Mouse (Mus musculus): ENCODE data around the gene Krtap3-1.
"Not testable (repeated sequence)": the region's sequence is repeated elsewhere in the genome, so short reads cannot be mapped to it uniquely, and the experiment has no call there.

The Krtap3-1 gene

DNA sequence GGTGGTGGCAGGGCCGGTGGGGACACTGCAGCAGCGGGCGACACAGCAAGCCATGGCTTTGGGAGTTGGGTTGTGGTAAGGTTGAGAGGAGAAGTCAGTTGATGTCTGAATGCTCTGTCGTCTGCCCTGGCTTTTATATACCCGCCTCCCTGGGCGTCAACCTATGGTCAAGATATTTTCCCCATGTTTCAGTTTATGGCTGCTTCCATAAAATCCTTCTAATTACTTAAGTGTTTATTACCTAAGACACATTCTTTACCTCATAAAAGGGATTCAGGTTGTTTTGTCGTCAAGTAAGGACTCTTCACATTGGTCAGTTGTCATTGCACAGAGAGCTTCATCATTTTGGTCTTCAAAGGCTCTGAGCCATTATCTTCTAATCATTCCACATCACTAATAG, at the start of gene Krtap3-1:
Gene Krtap3-1 (minus strand): TSS at position 101 of the 400 bp plus-strand sequence.
- DNase-seq = no peak

DNA sequence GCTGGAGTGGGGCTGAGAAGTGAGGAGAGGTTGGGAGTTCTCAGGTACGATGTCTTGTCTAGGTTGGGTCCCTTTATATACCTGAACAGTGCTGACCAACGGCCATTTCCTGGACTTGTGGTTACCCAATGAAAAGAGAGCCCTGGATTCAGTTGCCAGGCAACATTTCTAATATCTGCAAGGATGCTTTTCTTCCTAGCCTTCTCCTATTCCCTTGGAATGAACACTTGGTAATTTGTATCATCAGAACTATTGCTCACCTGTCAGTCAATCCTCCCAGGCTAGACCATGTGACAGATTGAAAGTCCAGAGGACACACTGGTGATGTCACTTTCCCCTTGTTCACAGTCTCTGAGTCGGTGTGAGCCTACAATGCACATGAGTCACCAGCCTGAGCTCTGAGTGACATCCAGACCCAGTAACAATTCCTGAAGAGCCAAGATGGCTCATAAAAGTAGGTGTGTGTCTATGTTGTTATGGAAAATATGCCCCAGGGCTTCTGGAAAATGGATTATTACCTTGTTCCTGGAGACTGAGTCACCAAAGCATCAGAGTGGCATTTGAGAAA, 48.5 kb upstream of the Krtap3-1 start, which contains the start of gene Krtap2-4:
Gene Krtap2-4 (minus strand): TSS at position 51 of the 568 bp plus-strand sequence.
- no peak for DNase-seq

DNA sequence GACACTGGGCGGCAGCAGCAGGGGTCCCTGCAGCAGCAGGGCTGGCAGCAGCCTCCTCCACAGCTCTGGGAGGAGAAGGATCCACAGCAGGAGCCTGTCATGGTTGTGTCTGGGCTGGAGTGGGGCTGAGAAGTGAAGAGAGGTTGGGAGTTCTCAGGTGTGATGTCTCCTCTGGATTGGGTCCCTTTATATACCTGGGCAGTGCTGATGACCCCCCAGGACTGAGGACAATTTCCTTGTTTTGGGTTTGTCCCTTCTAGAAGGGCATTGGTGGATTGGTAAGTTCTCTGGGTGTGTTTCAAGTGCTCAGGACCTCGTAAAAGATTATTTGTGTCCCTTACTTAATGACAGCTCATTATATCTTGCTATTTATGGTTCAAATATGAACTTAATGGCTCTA, 43.7 kb upstream of the Krtap3-1 start, which contains the start of gene Gm11937:
Gene Gm11937 (minus strand): TSS at position 101 of the 400 bp plus-strand sequence.
- not testable (repeated sequence) for DNase-seq

DNA sequence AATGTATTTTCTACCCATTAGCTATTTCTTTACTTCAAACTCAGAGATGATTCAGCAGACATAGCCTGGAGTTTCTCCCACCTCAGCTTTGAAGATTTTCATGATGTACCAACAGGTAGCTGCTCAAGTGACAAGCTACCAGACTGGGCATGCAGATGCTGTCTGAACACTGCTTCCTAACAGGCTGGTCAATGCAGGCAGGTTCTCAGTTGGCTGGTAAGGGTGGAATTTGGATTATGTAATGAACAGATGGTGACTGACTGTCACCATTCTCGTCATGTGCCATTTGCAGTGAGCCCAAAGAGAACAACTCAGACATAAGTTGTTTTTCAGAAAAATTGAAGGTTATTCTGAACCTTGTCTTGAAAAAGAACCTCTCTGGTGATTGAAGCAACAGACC, 42.7 kb upstream of the Krtap3-1 start:
- no peak for DNase-seq

DNA sequence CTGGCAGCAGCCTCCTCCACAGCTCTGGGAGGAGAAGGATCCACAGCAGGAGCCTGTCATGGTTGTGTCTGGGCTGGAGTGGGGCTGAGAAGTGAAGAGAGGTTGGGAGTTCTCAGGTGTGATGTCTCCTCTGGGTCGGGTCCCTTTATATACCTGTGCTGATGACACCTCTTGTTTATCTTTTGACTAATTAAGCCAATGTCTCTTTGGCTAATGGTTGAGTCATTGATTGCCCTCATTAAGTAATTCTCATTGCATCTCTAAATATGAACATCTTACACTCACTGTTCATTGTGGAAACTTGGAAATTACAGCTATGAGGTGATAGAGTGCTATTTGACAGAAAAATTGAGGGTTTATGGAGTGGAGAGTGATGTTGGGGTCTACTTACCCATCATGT, 36.8 kb upstream of the Krtap3-1 start, which contains the start of gene Gm11938:
Gene Gm11938 (minus strand): TSS at position 101 of the 400 bp plus-strand sequence.
- DNase-seq = not testable (repeated sequence)

DNA sequence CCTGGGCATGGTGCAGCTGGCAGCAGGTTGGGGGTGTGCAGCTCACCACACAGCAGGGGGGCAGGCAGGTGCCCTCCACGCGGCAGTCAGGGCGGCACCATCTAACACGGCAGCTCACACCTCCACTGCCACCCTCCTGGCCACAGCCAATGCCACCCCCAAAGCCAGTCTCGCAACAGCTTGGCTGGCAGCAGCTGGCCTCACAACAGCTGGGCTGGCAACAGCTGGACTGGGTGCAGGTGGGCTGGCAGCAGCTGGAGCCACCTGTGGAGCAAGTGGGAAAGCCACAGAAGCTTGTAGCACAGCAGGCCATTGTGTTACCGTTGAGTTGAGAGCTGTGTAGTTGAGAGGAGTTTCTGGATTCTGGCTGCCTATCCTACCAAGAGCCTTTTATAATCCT, 31.3 kb upstream of the Krtap3-1 start, which contains the start of gene Krtap9-3:
Gene Krtap9-3 (minus strand): TSS at position 364 of the 400 bp plus-strand sequence.
- not testable (repeated sequence) for DNase-seq

DNA sequence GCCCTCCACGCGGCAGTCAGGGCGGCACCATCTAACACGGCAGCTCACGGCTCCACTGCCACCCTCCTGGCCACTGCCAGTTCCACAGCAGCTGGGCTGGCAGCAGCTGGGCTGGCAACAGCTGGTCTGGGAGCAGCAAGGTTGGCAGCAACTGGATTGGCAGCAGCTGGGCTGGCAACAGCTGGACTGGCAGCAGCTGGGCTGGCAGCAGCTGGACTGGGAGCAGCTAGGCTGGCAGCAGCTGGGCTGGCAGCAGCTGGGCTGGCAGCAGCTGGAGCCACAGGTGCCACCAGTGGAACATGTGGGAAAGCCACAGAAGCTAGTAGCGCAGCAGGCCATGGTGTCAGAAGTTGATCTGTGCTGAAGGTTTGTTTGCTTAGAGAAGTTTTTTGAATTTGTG, 24.6 kb upstream of the Krtap3-1 start, which contains the start of gene Krtap1-3:
Gene Krtap1-3 (minus strand): TSS at position 359 of the 400 bp plus-strand sequence.
- DNase-seq = no peak

DNA sequence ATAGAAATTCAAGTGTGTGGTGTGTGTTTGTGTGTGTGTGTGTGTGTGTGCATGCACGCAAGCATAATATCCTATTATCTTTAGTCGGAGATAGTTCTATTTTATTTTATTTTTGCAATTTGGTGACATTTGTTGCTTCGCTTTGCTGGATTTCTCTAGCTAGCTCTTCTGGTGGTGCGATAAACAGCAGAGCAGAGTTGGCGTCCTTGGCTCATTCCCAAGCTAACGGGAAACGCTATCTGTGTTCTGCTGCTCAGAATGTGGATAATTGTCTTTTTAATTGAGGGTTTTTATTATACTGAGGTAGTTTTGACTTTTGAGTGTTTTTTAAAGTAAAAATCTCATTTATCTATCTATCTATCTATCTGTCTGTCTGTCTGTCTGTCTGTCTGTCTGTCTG, 18.7 kb upstream of the Krtap3-1 start:
- no peak for DNase-seq

DNA sequence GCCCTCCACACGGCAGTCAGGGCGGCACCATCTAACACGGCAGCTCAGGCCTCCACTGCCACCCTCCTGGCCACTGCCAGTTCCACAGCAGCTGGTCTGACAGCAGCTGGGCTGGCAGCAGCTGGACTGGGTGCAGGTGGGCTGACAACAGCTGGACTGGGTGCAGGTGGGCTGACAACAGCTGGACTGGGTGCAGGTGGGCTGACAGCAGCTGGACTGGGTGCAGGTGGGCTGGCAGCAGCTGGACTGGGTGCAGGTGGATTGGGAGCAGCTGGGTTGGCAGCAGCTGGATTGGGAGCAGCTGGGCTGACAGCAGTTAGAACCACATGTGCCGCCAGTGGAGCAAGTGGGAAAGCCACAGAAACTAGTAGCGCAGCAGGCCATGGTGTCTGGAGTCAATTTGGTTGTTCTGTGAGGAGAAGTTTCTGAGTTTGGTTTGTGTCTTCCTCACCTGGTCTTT, 16.8 kb upstream of the Krtap3-1 start, which contains the start of gene Krtap1-4:
Gene Krtap1-4 (minus strand): TSS at position 410 of the 460 bp plus-strand sequence.
- no peak for DNase-seq

DNA sequence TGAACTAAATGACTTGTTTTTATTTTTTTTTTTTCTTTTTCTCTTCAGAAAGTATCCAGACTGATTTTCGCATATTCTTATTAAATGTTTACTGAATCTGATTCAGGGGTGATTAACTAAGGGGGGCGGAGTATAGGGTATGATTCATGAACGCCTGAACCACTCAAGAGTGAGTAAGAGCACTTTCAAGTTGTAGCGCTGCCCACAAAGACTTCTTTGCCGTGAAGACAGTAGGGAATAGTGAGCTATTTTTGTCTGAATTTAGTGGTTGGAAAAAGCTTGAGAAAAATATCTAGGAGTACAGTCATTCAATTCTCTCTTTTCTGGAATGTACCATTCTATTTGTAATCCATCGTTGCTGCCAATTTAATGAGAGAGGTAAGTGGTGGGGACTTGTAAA, 15.1 kb upstream of the Krtap3-1 start:
- no peak for DNase-seq

DNA sequence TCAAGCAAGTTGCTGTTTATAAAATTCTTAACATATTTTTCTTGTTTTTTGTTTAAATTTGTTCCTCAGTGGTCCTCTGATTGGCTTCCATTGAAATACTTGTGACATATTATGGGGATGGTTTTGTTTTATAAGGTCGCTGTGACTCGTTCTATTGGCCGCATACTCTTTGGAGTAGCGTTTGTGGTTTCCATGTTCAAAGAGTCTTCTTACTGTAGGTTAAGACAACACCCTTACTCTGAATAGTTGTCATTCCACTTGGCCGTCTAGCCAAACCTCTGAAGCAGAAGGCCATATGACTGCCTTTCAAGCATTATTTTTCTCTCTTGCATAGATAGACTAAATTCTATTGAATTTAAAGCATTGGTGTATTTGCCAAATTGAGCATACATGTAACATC, 14.6 kb upstream of the Krtap3-1 start:
- DNase-seq = no peak

DNA sequence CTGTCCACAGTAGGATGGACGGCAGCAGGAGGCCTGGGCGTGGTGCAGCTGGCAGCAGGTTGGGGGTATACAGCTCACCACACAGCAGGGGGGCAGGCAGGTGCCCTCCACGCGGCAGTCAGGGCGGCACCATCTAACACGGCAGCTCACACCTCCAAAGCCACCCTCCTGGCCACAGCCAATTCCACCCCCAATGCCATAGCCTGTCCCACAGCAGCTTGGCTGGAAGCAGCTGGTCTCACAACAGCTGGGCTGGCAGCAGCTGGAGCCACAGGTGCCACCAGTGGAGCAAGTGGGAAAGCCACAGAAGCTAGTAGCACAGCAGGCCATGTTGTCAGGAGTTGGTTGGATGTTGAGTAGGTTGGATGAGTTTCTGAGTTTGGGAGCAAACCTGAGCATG, 14.2 kb upstream of the Krtap3-1 start, which contains the start of gene Krtap1-5:
Gene Krtap1-5 (minus strand): TSS at position 381 of the 400 bp plus-strand sequence.
- DNase-seq = no peak

DNA sequence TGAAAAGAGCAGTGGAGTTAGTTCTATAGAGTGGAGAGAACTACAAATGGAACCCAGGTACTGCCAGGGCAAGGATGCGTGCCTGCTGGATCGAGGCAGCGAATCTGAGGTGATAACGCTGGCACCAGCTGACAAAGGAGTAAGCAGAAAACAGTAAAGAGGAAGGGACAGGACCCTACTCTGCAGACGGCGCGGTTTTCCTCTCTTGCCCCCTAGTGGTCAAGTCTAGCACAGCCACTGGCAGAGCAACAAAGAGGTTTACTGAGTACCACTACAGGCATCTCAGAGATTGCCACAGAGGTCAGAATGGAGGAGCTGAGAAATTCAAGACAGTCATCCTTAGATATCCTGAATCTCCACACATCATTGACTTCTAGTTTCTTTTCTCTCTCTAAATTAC, 7.7 kb upstream of the Krtap3-1 start:
- peak; percentile 14 to 51 for DNase-seq

DNA sequence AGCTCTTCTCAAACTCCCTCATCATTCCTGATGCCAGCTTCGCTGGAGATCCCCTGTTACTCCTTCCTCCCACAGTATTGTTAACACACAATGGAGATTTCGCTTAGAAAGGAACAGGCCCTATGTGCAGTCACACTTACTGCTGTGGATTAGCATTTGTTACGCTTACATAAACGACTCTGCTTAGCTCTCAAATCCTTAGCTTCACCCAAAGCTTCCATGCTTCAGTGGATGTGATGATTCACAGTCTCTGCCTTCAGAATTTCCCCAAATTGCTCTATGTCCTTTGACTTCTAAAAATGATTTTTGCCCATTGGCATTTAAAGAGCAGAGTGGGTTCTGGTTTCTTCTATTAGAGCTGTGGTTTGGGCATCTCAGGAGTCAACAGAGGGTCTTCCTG, 6.7 kb upstream of the Krtap3-1 start:
- no peak for DNase-seq

DNA sequence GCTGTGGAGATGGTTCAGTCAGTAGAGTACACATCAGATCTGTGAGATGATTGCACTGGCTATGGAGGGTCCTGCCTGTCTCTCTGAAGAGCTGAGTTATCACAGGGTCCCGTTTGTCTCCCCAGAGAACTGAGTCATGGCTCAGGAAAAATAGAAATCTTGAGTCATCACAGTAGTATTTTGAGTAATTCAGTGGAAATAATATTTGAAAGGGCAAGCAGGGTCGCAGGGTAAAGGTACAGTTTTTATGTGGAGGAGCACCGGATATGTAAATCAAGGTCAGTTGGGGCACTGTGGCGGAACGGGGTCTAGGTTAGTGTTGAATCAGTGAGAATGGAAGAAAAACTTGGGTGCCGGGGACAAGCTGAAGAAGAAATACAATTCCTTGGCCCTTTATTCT, 3.9 kb downstream of the Krtap3-1 start:
- no peak for DNase-seq

DNA sequence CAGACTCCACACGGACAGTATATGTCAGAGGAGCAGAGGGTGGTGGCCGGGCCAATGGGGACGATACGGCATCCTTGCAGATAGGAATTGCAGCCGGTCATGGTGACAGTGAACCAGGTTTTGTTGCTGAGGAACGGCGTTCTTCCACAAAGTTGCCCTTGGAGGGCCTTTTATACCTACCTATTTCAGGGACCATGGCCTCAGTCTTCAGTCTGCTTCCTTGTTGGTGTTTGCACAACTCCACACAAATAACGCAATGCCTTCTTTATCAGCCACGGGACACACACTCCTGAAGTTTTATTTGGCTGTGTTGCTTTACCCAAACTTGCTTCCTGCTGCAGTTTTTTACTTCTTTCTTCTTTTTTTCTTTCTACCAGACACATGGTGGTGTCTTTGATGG, 7.1 kb downstream of the Krtap3-1 start, which contains the start of gene Gm11939:
Gene Gm11939 (minus strand): TSS at position 101 of the 400 bp plus-strand sequence.
- no peak for DNase-seq

DNA sequence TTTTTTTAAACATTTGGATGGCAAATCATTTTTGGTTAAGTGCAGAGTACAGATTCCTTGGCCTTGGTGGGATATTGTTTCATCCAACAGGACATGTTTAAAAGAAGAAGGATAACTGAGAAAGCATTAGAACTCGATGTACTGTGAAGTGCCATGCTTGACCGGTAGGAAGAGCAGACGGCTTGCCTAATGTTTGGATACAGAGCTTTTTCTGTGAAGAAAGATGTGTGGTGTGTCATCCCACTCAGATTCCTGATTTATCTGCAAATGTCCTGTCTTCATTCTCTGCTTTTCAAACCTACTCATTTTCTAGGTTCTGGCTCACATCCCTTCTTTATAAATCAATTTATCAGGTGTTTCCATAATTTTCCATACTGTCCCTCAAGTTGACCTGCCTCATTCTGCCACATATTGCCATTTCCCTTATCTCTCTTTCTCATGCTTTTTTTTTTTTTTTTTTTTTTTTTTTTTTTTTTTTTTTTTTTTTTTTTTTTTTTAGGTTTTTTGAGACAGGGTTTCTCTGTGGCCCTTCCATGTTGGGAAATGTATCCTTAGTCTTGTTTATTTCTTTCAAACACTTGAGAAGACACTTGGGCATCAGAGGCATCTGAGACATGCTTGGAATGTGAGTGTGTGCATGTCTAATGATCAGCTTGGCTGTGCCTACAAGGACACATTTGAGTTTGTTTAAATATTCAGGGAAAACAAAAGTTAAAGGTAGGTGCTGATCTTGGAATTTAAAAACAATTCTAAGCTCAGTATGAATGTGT, 8.3 kb downstream of the Krtap3-1 start:
- DNase-seq = no peak

DNA sequence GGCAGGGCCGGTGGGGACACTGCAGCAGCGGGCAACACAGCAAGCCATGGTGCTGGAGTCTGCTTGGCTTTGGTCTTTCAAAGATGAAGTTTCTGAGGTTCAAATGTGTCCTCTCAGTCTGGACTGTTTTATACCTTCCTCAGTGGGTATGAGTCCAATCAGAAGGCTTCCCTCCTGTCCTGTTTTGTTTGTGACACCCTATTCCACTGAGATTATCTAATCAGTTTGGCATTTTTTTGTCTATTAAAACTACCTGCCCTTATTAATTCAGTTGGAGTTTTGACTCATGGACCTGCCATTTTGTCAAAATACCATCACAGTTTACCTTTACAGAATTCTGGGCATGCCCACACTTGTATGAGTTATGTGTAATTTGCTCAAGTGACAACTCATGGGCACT, 9.7 kb downstream of the Krtap3-1 start, which contains the start of gene Krtap3-2:
Gene Krtap3-2 (minus strand): TSS at position 101 of the 400 bp plus-strand sequence.
- no peak for DNase-seq

DNA sequence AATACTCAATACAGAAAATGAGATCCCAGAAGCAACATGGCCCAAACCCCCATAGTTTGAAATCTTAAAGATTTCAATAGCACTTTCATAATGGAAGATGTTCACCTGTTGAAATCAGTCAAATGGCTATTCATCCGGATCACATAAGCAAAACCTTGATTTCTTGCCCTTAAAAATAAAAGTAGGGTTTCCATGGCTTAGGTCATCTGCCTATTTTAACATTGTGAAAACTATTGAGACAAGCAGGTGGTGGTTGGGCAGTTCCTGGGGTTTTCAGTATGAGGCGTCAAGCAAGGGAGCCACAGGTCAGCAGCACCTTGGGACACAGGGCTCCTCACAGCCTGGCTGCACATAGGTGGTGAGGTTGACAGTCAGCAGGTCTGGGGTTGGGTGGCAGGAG, 10.2 kb downstream of the Krtap3-1 start:
- DNase-seq = no peak

DNA sequence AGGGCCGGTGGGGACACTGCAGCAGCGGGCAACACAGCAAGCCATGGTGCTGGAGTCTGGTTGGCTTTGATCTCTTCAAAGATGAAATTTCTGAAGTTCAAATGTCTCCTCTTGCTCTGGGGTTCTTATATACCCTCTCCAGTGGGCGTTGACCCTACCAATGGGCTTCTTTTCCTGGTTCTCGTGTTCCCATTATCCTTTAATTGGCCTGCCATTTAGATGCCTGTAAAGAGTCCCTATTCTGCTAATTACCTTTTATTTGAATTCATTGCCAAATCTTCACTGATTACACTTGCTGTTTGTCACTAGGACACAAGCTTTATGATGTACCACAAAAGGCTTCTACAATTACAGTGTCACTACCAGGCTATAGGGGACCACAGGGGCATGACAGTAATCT, 15.7 kb downstream of the Krtap3-1 start, which contains the start of gene Krtap3-3:
Gene Krtap3-3 (minus strand): TSS at position 101 of the 400 bp plus-strand sequence.
- DNase-seq = no peak

DNA sequence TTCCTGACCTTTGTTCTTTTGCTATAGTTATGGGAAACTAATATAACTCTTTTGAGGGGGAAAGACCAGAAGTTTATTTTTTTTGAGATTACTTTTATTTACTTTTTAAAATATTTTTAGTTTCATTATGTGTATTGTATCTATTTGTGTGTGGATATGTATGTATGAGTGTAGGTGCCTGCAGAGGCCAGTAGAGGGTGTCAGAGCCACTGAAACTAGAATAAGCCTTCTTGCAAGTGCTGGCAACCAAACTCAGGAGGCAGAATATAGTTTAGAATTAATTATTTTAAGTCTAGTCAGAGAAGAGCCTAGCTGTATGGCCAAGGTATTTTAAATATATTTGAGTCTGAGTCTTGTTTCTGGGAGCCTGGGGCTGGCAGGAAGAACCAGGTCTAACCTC, 18.5 kb downstream of the Krtap3-1 start:
- DNase-seq = no peak

DNA sequence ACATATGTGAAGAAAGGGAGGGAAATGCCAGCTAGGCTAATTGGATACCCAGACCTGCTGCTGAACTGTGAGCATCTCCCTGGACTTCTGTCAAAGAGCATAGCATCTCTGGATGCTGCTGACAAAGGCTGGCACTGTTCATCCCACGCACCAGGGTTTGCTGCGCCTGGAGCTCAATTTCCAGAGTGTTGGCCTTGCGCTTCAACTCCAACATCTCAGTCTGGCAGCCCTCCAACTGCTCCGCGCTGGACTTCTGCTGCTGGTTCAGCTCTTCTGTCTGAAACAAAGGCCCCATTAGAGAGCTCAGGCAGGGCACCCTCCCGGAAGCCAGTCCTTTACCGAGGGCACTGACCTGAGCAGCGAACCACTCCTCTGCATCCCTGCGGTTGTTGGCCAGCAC, 26.7 kb downstream of the Krtap3-1 start:
- DNase-seq = peak in 1 of 2 experiments; percentile 1

DNA sequence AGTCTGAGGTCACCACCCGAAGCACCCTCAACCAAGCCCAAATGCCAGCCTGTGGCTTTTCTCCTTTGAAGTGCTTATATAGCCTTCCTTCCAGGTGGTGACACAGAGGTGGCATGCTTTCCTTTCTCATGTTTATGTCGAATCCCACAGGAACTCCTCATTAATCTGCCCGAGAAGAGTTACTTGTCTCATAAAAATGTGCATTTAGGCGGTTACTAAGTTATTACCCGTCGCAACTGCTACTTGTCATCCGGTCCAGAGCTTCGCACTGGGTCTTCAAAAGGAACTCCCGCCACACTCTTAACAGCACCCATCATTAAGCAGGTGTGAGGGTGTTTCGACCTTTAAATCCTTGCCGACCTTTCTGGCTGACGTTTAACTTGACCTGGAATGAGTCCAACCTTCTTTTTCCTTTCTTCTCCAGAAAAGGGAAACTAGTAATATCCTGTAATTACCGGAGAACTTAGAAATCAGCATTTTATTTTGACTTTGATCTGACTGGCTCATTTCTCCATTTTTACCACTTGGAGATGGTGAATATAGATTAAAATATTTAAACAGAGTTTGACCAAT, 45.1 kb downstream of the Krtap3-1 start, which contains the start of gene Krt39:
Gene Krt39 (minus strand): TSS at position 51 of the 573 bp plus-strand sequence.
- no peak for DNase-seq

Measured in spleen, adult 18-20 months (tissue).